Mouse (Mus musculus) kidney, embryonic 16.5 days (tissue): ENCODE data around the gene Gemin7. TPM values are rescaled to one million over a fixed set of nuclear protein-coding genes. Genes with fewer than 3 reads are reported as not detected.

Experiments
- ATAC-seq: fragments of 200-750 bp; cut with Nextera tagmentation; 2 replicates; pipeline ENCODE4 v1.8.0; 2017; ENCODE audit warnings: moderate TSS enrichment; ENCODE audit not compliant: low FRiP score, low TSS enrichment
- H3K27ac ChIP-seq: fragments of 300-500 bp; sonication (generic); 2 replicates; pipeline ENCODE4 v1.5.1; 2014; ENCODE audit warnings: low read length
- H3K27me3 ChIP-seq: fragments of 300-500 bp; sonication (generic); 2 replicates; pipeline ENCODE4 v1.6.1; 2014; ENCODE audit warnings: low read length, control low read depth, mixed read lengths; ENCODE audit not compliant: insufficient read depth
- H3K36me3 ChIP-seq: fragments of 300-500 bp; sonication (generic); 2 replicates; pipeline ENCODE4 v1.6.1; 2014; ENCODE audit warnings: low read length, control low read depth, mixed read lengths; ENCODE audit not compliant: insufficient read depth
- H3K4me1 ChIP-seq: fragments of 300-500 bp; sonication (generic); 2 replicates; pipeline ENCODE4 v1.6.1; 2014; ENCODE audit warnings: low read length, control low read depth, mixed read lengths; ENCODE audit not compliant: insufficient read depth
- H3K4me2 ChIP-seq: fragments of 300-500 bp; sonication (generic); replicated peaks from 2 replicates; pipeline ENCODE4 v1.6.1; 2014; ENCODE audit warnings: low read depth, low read length
- H3K4me3 ChIP-seq: fragments of 300-500 bp; sonication (generic); 2 replicates; pipeline ENCODE4 v1.5.1; 2014; ENCODE audit warnings: mild to moderate bottlenecking, low read length
- H3K9ac ChIP-seq: fragments of 300-500 bp; sonication (generic); replicated peaks from 2 replicates; pipeline ENCODE4 v1.6.1; 2014; ENCODE audit warnings: low read length
- H3K9me3 ChIP-seq: fragments of 300-500 bp; sonication (generic); 2 replicates; pipeline ENCODE4 v1.6.1; 2016; ENCODE audit warnings: low read length, control low read depth
- WGBS: fragments of 180-500 bp; shearing (Covaris S2); extraction: QIAGEN DNeasy Blood & Tissue Kit; methylation state at CpG from one replicate; pipeline ENCODE4 v1.1.7; 2014; 5-methylcytosine and 5-hydroxymethylcytosine counted together
- polyA plus RNA-seq: library from polyadenylated mRNA; unstranded; fragments of >200 nt; fragmentation: Nextera tagmentation; extraction: Ambion mirVana; gene quantifications from 2 replicates; pipeline ENCODE4 v1.2.1, GENCODE M21; 2015

Gene Gemin7
- polyA plus RNA-seq, 1 experiment from 2014 or later: 183 TPM

GRCm38 (mm10) chr7:19517652-19518365 lies 59.6 kb downstream of the Gemin7 start, which contains the start of gene Nkpd1:
TSS of gene Nkpd1 (plus strand) at chr7:19517838.
- H3K27ac ChIP-seq: no peak within 1 kb of the TSS
- H3K9ac ChIP-seq: peak within 1 kb of the TSS; percentile 3; the same call in 1 of the 2 replicates
- H3K36me3 ChIP-seq: no peaks in the 10 kb centered on the region
- H3K4me3 ChIP-seq: peak within 1 kb of the TSS; percentile 23; the same call in 1 of the 2 replicates
- WGBS: 2% methylated on average over 19 of the region's 29 CpGs
- ATAC-seq: no peak
- no peaks in the 10 kb centered on the region for H3K9me3 ChIP-seq
- peak within 1 kb of the TSS; percentile 50 for H3K4me2 ChIP-seq
- H3K4me1 ChIP-seq: peaks cover 9% of the 10 kb centered on the region
- peaks cover 55% of the 10 kb centered on the region for H3K27me3 ChIP-seq

Other genes with a start within 250 kb of the Gemin7 start
- 81.8 and 86.1 TPM in 2 replicates for gene Ercc1, start 232.8 kb downstream of the Gemin7 start, polyA plus RNA-seq
- gene Cd3eap, start 218.1 kb downstream of the Gemin7 start, polyA plus RNA-seq: 25.0 and 27.7 TPM in 2 replicates
- gene Ppp1r13l, start 217.8 kb downstream of the Gemin7 start, polyA plus RNA-seq: 3.3 and 4.0 TPM in 2 replicates
- gene Ercc2, start 195.6 kb downstream of the Gemin7 start, polyA plus RNA-seq: 16.7 and 19.0 TPM in 2 replicates
- gene Klc3, start 173.5 kb downstream of the Gemin7 start, polyA plus RNA-seq: 7.0 and 8.5 TPM in 2 replicates
- gene Ckm, start 172.8 kb downstream of the Gemin7 start, polyA plus RNA-seq: 18.6 and 28.2 TPM in 2 replicates
- gene Mark4, start 118.8 kb downstream of the Gemin7 start, polyA plus RNA-seq: 6.8 and 6.9 TPM in 2 replicates
- 2.9 and 3.8 TPM in 2 replicates for gene Exoc3l2, start 114.3 kb downstream of the Gemin7 start, polyA plus RNA-seq
- gene Bloc1s3, start 69.2 kb downstream of the Gemin7 start, polyA plus RNA-seq: 1.8 and 2.2 TPM in 2 replicates
- 89.7 and 94.2 TPM in 2 replicates for gene Trappc6a, start 69.2 kb downstream of the Gemin7 start, polyA plus RNA-seq
- 0.11 and 0.14 TPM in 2 replicates for gene Nkpd1, start 59.8 kb downstream of the Gemin7 start, polyA plus RNA-seq
- 21.9 and 23.9 TPM in 2 replicates for gene Ppp1r37, start 14.5 kb downstream of the Gemin7 start, polyA plus RNA-seq
- gene Zfp296, start 308 bp downstream of the Gemin7 start, polyA plus RNA-seq: 0.46 and 0.71 TPM in 2 replicates
- gene Clasrp, start 26.9 kb upstream of the Gemin7 start, polyA plus RNA-seq: 52.6 and 55.8 TPM in 2 replicates
- gene Relb, start 51.8 kb upstream of the Gemin7 start, polyA plus RNA-seq: 10.6 and 10.7 TPM in 2 replicates
- gene Clptm1, start 87.4 kb upstream of the Gemin7 start, polyA plus RNA-seq: 90.9 and 94.6 TPM in 2 replicates
- 2.8 and 4.7 TPM in 2 replicates for gene Apoc2, start 100.3 kb upstream of the Gemin7 start, polyA plus RNA-seq
- 1.1 TPM in 1 of 2 replicates, not detected in the other for gene Gm44805, start 103.8 kb upstream of the Gemin7 start, polyA plus RNA-seq
- 1.6 and 2.2 TPM in 2 replicates for gene Apoc4, start 103.9 kb upstream of the Gemin7 start, polyA plus RNA-seq
- 13.4 and 16.1 TPM in 2 replicates for gene Apoc1, start 115.1 kb upstream of the Gemin7 start, polyA plus RNA-seq
- 291 and 312 TPM in 2 replicates for gene Apoe, start 121.6 kb upstream of the Gemin7 start, polyA plus RNA-seq
- 136 and 153 TPM in 2 replicates for gene Tomm40, start 137.8 kb upstream of the Gemin7 start, polyA plus RNA-seq
- gene Nectin2, start 172.9 kb upstream of the Gemin7 start, polyA plus RNA-seq: 150 and 157 TPM in 2 replicates
- 280 and 309 TPM in 2 replicates for gene Bcam, start 193.4 kb upstream of the Gemin7 start, polyA plus RNA-seq
- 9.4 and 12.2 TPM in 2 replicates for gene Cblc, start 219.2 kb upstream of the Gemin7 start, polyA plus RNA-seq
- gene Bcl3, start 245.2 kb upstream of the Gemin7 start, polyA plus RNA-seq: 3.3 and 3.9 TPM in 2 replicates